8 mouse cellular contexts compared by ENCODE assay signal in the genomic region with DNA sequence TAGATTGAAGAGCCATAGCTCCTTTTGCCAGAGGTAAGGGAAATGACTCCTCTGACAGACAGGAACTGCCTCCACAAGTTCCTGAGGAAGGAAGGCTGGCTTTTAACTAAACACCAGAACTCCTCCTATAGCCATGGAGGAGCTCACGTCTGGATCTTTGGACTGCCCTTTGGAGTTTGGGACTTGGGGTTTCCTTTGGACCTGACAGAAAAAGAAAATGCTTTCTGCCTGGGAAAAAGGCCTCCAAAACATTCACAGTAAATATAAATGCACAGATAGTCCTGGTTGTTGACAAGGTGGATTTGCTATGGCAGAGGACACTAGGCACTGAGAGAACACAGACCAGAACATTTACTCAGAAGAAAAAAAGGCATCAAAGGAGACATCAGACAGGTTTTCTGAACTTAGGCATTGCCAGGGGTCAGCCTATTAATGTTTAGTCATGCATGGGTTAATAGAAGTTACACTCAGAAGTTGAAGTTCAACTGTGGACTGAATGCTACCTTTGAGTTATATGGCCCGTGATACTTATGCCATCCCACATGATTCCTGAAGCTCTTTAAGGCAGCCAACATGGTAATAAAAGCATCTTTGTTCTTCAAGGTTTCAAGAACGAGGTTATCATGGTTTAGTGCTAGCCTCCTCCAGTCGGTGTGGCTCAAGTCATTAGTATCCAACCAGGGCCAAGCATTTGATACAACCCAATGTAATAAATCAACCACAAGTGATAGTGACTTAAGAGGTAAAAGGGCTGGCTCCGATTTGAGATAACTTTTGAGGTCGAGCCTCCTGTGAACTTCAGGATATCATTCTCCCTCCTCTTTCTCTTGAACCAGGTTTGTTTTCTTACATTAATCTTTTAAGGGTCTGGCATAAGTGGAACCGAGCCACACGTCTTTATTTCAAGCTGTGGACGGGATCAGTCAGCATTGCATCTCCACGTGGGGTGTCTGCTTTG. TPM values are rescaled to one million over a fixed set of nuclear protein-coding genes. Genes with fewer than 3 reads are reported as not detected.
DNase-seq lines count a peak whose midpoint lies in the region; ATAC-seq lines count a peak whose summit lies in the region.

No protein-coding gene starts in this region.

- peaks cover 11% of the 10 kb centered on the region for H3K4me1 ChIP-seq in heart, embryonic 16.5 days (ENCODE audit: control insufficient read depth, insufficient read depth, low read length)
- peaks cover 9% of the 10 kb centered on the region for H3K4me1 ChIP-seq in midbrain, embryonic 11.5 days (ENCODE audit: control insufficient read depth, insufficient read depth, low read length)

- intact Hi-C loops in heart, postnatal 14 days (cut with DNase I), result no loop called here

- H3K36me3 ChIP-seq in heart, embryonic 16.5 days (ENCODE audit: control insufficient read depth, insufficient read depth), result no peaks in the 10 kb centered on the region
- no peaks in the 10 kb centered on the region for H3K36me3 ChIP-seq in midbrain, embryonic 11.5 days (ENCODE audit: control insufficient read depth, insufficient read depth, low read length)

- no peak for ATAC-seq in heart, embryonic 16.5 days (replicated peaks; ENCODE audit: extremely low read depth, insufficient read depth, low FRiP score)
- peak; percentile 27 for ATAC-seq in common myeloid progenitor, adult 5-6 weeks (replicated peaks; ENCODE audit: low read depth, poor library complexity, severe bottlenecking)
- ATAC-seq in midbrain, embryonic 11.5 days (ENCODE audit: low FRiP score), result peak; percentile 8; the same call in 1 of the 2 replicates

- H3K9ac ChIP-seq in heart, embryonic 16.5 days (ENCODE audit: low read length), result peak overlapping the region; percentile 81
- peak overlapping the region; percentile 61 for H3K9ac ChIP-seq in midbrain, embryonic 11.5 days (ENCODE audit: low read length)

- peak overlapping the region; percentile 86 for H3K4me2 ChIP-seq in heart, embryonic 16.5 days (ENCODE audit: low read depth, low read length)
- peak overlapping the region; percentile 77 for H3K4me2 ChIP-seq in midbrain, embryonic 11.5 days

- peak overlapping the region; percentile 97 for H3K4me3 ChIP-seq in heart, embryonic 16.5 days (ENCODE audit: low read length)
- H3K4me3 ChIP-seq in midbrain, embryonic 11.5 days (ENCODE audit: low read depth, low read length), result peak overlapping the region; percentile 55

- peak overlapping the region; percentile 82 for H3K27ac ChIP-seq in heart, embryonic 16.5 days (ENCODE audit: low read length)
- H3K27ac ChIP-seq in midbrain, embryonic 11.5 days (ENCODE audit: low read depth, low read length), result no peak overlapping the region; the same call in 1 of the 2 replicates

- H3K27me3 ChIP-seq in heart, embryonic 16.5 days (ENCODE audit: control insufficient read depth, insufficient read depth, low read length), result no peaks in the 10 kb centered on the region
- H3K27me3 ChIP-seq in midbrain, embryonic 11.5 days (ENCODE audit: control insufficient read depth, insufficient read depth, low read length), result no peaks in the 10 kb centered on the region

- DNase-seq in heart, postnatal 14 days, result no peak
- peak; percentile 58 for DNase-seq in kidney, adult 11 months
- DNase-seq in midbrain, embryonic 11.5 days (ENCODE audit: low spot score, missing footprints), result peak; percentile 85
- no peak for DNase-seq in natural killer cell, adult 2 months (ENCODE audit: low spot score in 2 of 2)
- no peak for DNase-seq in adrenal gland, postnatal 4 days (ENCODE audit: low spot score in 2 of 2)
- no peak for DNase-seq in adrenal gland, postnatal 36 days

- WGBS in heart, embryonic 16.5 days, result 14% methylated on average over 10 of the region's 10 CpGs
- 27% methylated on average over 10 of the region's 10 CpGs for WGBS in midbrain, embryonic 11.5 days

- no peaks in the 10 kb centered on the region for H3K9me3 ChIP-seq in heart, embryonic 16.5 days (replicated peaks; ENCODE audit: control insufficient read depth, low read length)
- no peaks in the 10 kb centered on the region for H3K9me3 ChIP-seq in midbrain, embryonic 11.5 days (ENCODE audit: control insufficient read depth, low read length)

RNA-seq across cellular contexts. Expression of a gene that starts 1.1 kb away (rescaled TPM):
- polyA plus RNA-seq in heart, embryonic 16.5 days (2015; fragmentation: Nextera tagmentation; extraction: Ambion mirVana), result 12.0 and 12.1 TPM in 2 replicates
- 10 to 100 TPM in 1 of 2 experiments, 1 to 10 TPM in 1; 8.5 to 11.5 TPM for total RNA-seq in heart, postnatal 14 days (2021)
- total RNA-seq in common myeloid progenitor, adult 5-6 weeks (2017), result 23.5 and 29.4 TPM in 2 replicates
- 12.1 TPM in 2 replicates for polyA plus RNA-seq in midbrain, embryonic 11.5 days (2014; fragmentation: Nextera tagmentation; extraction: Ambion mirVana)
- total RNA-seq in adrenal gland, postnatal 4 days (2021), result 10 to 100 TPM; 15.5 to 16.2 TPM
- 10 to 100 TPM; 12.9 to 13.2 TPM for total RNA-seq in adrenal gland, postnatal 36 days (2021)

RNA-seq across cellular contexts. Expression of a gene that starts 23.6 kb away (rescaled TPM):
- 14.3 and 14.7 TPM in 2 replicates for polyA plus RNA-seq in heart, embryonic 16.5 days (2015; fragmentation: Nextera tagmentation; extraction: Ambion mirVana)
- total RNA-seq in heart, postnatal 14 days (2021), result 10 to 100 TPM; 14.9 to 16.4 TPM
- 39.1 and 44.2 TPM in 2 replicates for total RNA-seq in common myeloid progenitor, adult 5-6 weeks (2017)
- polyA plus RNA-seq in midbrain, embryonic 11.5 days (2014; fragmentation: Nextera tagmentation; extraction: Ambion mirVana), result 20.1 and 27.5 TPM in 2 replicates
- total RNA-seq in adrenal gland, postnatal 4 days (2021), result 10 to 100 TPM; 21.9 to 27.4 TPM
- total RNA-seq in adrenal gland, postnatal 36 days (2021), result 10 to 100 TPM; 17.4 to 27.2 TPM

Comparison
In these comparisons a context has a peak if more than half of its experiments do, and no peak if none do; other contexts are left out.
1. DNase-seq: peak in kidney, adult 11 months (single experiment) and midbrain, embryonic 11.5 days (single experiment); none in heart, postnatal 14 days (0 of 2), natural killer cell, adult 2 months (0 of 2), adrenal gland, postnatal 4 days (0 of 2) and adrenal gland, postnatal 36 days (0 of 2).